In genomic region chr5:92900470-92900869, GRCm38 (mm10) we compare ENCODE assay signal across 15 mouse cellular contexts.
A peak's percentile ranks its signal among the peaks of the same experiment; 100 is the strongest.
DNase-seq lines count a peak whose midpoint lies in the region; ATAC-seq lines count a peak whose summit lies in the region.
"Had no signal": no experiment of that assay in that cellular context is flagged by ENCODE, and none has a peak within 500 bp of the region (broad histone marks: within the 10 kb centered on the region; RNA-seq: fewer than 3 reads in every experiment).

No protein-coding gene starts in this region.

- H3K36me3 ChIP-seq in heart, embryonic 10.5 days = peaks cover 9% of the 10 kb centered on the region
- no peaks in the 10 kb centered on the region; the same call in 1 of the 2 replicates for H3K36me3 ChIP-seq in kidney, embryonic 14.5 days (ENCODE audit: control insufficient read depth, insufficient read depth, low read length)
- no peaks in the 10 kb centered on the region for H3K36me3 ChIP-seq in midbrain, embryonic 14.5 days (ENCODE audit: control insufficient read depth, insufficient read depth, low read length)
- H3K36me3 ChIP-seq in midbrain, embryonic 15.5 days (replicated peaks) = no peaks in the 10 kb centered on the region
- no peaks in the 10 kb centered on the region for H3K36me3 ChIP-seq in stomach, embryonic 15.5 days

- ATAC-seq in kidney, embryonic 14.5 days (ENCODE audit: low FRiP score, low TSS enrichment) = peak; percentile 67
- ATAC-seq in midbrain, embryonic 14.5 days (ENCODE audit: low FRiP score, low TSS enrichment) = no peak
- no peak for ATAC-seq in midbrain, embryonic 15.5 days (replicated peaks)
- no peak for ATAC-seq in stomach, embryonic 15.5 days (ENCODE audit: insufficient read depth, low FRiP score, low read depth)

- H3K9me3 ChIP-seq in heart, embryonic 10.5 days = no peaks in the 10 kb centered on the region
- H3K9me3 ChIP-seq in kidney, embryonic 14.5 days (ENCODE audit: control insufficient read depth, low read length) = no peaks in the 10 kb centered on the region
- no peaks in the 10 kb centered on the region for H3K9me3 ChIP-seq in midbrain, embryonic 14.5 days (ENCODE audit: control insufficient read depth, low read length)
- no peaks in the 10 kb centered on the region for H3K9me3 ChIP-seq in midbrain, embryonic 15.5 days
- H3K9me3 ChIP-seq in stomach, embryonic 15.5 days = no peaks in the 10 kb centered on the region

- WGBS in heart, embryonic 10.5 days = 48% methylated on average over 5 of the region's 5 CpGs
- WGBS in kidney, embryonic 14.5 days = 20% methylated on average over 5 of the region's 5 CpGs
- WGBS in midbrain, embryonic 14.5 days = 62% methylated on average over 5 of the region's 5 CpGs
- WGBS in midbrain, embryonic 15.5 days = 70% methylated on average over 5 of the region's 5 CpGs
- WGBS in stomach, embryonic 15.5 days = 55% methylated on average over 5 of the region's 5 CpGs

- H3K9ac ChIP-seq in kidney, embryonic 14.5 days (ENCODE audit: low read depth, low read length) = peak overlapping the region; percentile 5; the same call in 1 of the 2 replicates
- no peak overlapping the region for H3K9ac ChIP-seq in midbrain, embryonic 14.5 days (replicated peaks; ENCODE audit: low read length)
- H3K9ac ChIP-seq in midbrain, embryonic 15.5 days = no peak overlapping the region
- H3K9ac ChIP-seq in stomach, embryonic 15.5 days = no peak overlapping the region

- peaks cover 77% of the 10 kb centered on the region for H3K4me1 ChIP-seq in heart, embryonic 10.5 days
- H3K4me1 ChIP-seq in kidney, embryonic 14.5 days (ENCODE audit: control insufficient read depth, insufficient read depth, low read length) = peaks cover 33% of the 10 kb centered on the region
- H3K4me1 ChIP-seq in midbrain, embryonic 14.5 days (ENCODE audit: control insufficient read depth, insufficient read depth, low read length) = peaks cover 23% of the 10 kb centered on the region
- H3K4me1 ChIP-seq in midbrain, embryonic 15.5 days = peaks cover 38% of the 10 kb centered on the region
- peaks cover 8% of the 10 kb centered on the region for H3K4me1 ChIP-seq in stomach, embryonic 15.5 days

- DNase-seq in heart, embryonic 10.5 days (ENCODE audit: low spot score) = no peak
- no peak for DNase-seq in heart, postnatal 14 days
- no peak for DNase-seq in kidney, postnatal 10 days
- DNase-seq in midbrain, embryonic 14.5 days = no peak
- DNase-seq in layer of hippocampus, adult 8-10 months (ENCODE audit: low spot score in 2 of 2) = no peak
- DNase-seq: adrenal gland, postnatal 36 days; B cell, adult 2 months; cerebellum, postnatal 25 days; heart, adult 2 months; right cerebral cortex, postnatal 25 days; thymus, postnatal 4 days had no signal

- H3K27ac ChIP-seq in heart, embryonic 10.5 days = peak overlapping the region; percentile 96
- no peak overlapping the region for H3K27ac ChIP-seq in kidney, embryonic 14.5 days (ENCODE audit: low read depth, low read length)
- no peak overlapping the region for H3K27ac ChIP-seq in midbrain, embryonic 14.5 days (replicated peaks; ENCODE audit: low read depth, low read length)
- H3K27ac ChIP-seq in midbrain, embryonic 15.5 days = no peak overlapping the region
- H3K27ac ChIP-seq in stomach, embryonic 15.5 days = peak overlapping the region; percentile 37; the same call in 1 of the 2 replicates
- H3K27ac ChIP-seq: heart, adult 2 months; left cerebral cortex, adult 2 months had no signal

- intact Hi-C loops in heart, postnatal 14 days (cut with DNase I) = no loop called here

- H3K4me2 ChIP-seq in kidney, embryonic 14.5 days (replicated peaks; ENCODE audit: low read depth, low read length) = peak overlapping the region; percentile 73
- H3K4me2 ChIP-seq in midbrain, embryonic 14.5 days (ENCODE audit: low read length) = peak overlapping the region; percentile 97; the same call in 1 of the 2 replicates
- H3K4me2 ChIP-seq in midbrain, embryonic 15.5 days = no peak overlapping the region
- peak overlapping the region; percentile 13; the same call in 1 of the 2 replicates for H3K4me2 ChIP-seq in stomach, embryonic 15.5 days

- peak overlapping the region; percentile 81 for H3K4me3 ChIP-seq in heart, embryonic 10.5 days
- H3K4me3 ChIP-seq in kidney, embryonic 14.5 days (ENCODE audit: low read length) = peak overlapping the region; percentile 18; the same call in 1 of the 2 replicates
- H3K4me3 ChIP-seq in midbrain, embryonic 14.5 days (replicated peaks; ENCODE audit: low read depth, low read length) = no peak overlapping the region
- H3K4me3 ChIP-seq in midbrain, embryonic 15.5 days = no peak overlapping the region
- H3K4me3 ChIP-seq in stomach, embryonic 15.5 days (replicated peaks) = no peak overlapping the region
- H3K4me3 ChIP-seq: heart, adult 2 months; left cerebral cortex, adult 2 months had no signal

- H3K27me3 ChIP-seq in heart, embryonic 10.5 days (ENCODE audit: insufficient read depth, poor library complexity, severe bottlenecking) = no peaks in the 10 kb centered on the region
- H3K27me3 ChIP-seq in kidney, embryonic 14.5 days (ENCODE audit: control insufficient read depth, insufficient read depth, low read length) = no peaks in the 10 kb centered on the region
- H3K27me3 ChIP-seq in midbrain, embryonic 14.5 days (ENCODE audit: control insufficient read depth, insufficient read depth, low read length) = no peaks in the 10 kb centered on the region
- H3K27me3 ChIP-seq in midbrain, embryonic 15.5 days (replicated peaks) = no peaks in the 10 kb centered on the region
- no peaks in the 10 kb centered on the region for H3K27me3 ChIP-seq in stomach, embryonic 15.5 days (replicated peaks)

Comparison
In these comparisons a context has a peak if more than half of its experiments do, and no peak if none do; other contexts are left out.
1. H3K27ac ChIP-seq: peak in heart, embryonic 10.5 days (single experiment) and stomach, embryonic 15.5 days (single experiment); none in kidney, embryonic 14.5 days (single experiment), midbrain, embryonic 14.5 days (single experiment) and midbrain, embryonic 15.5 days (single experiment).
2. H3K4me3 ChIP-seq: peak in heart, embryonic 10.5 days (single experiment) and kidney, embryonic 14.5 days (single experiment); none in midbrain, embryonic 14.5 days (single experiment), midbrain, embryonic 15.5 days (single experiment) and stomach, embryonic 15.5 days (single experiment).